Mouse (Mus musculus) right cerebral cortex, postnatal 36 days (tissue): ENCODE results near the gene Gm11549.

Experiments used
- DNase-seq, 2 experiments: peaks; one replicate each; pipeline ENCODE4 v3.0.0; 2022; ENCODE audit warnings: low spot score in 2 of 2, mixed read lengths in 1 of 2

Gene Gm11549

DNA sequence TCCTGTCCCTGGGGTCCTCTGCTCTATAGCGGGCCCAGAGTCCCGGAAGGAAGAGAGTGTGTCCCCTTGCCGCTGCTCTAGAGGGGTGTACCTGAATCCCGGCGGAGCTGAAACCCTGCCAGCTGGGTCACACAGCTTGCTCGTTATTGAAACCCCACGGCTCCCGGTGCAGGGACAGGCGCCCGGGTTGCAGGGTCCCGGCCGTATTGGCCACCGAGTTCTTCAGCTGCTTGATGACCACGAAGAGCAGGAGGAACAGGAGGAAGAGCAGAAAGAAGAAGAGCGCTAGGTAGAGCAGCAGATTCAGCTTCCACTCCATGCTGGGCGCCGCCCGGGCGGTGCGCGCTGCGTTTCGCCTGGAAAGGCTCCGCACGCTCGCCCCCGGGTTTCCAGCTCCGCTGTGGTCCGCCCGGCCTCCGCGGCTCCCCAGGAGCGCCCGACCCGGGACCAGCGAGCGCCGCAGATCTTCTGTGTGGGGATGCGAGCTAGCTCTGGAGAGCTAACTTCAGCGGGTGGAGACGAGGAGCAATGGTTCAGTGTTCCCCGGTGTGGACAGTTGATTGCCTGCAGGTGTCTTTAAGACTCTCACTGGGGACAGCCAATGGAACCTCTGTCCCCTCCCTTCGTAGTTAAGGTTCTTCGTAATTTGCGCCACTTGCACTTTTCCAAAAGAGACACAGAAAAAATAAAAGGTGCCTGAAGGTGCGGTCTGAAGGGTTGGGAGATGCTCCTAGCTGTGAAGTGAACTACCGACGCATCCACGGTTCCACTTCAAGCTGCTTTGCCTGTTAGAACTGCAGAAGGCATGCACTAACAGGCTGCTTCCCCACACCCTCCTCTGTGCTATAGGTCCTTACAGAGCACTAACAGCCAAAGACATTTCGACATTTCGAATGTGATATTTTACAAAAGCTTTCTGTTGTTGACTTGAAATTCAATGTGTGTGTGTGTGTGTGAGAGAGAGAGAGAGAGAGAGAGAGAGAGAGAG is at the start of gene Gm11549:
Gm11549 (minus strand) TSS at position 741 of the 988 bp plus-strand sequence.
- DNase-seq = no peak

DNA sequence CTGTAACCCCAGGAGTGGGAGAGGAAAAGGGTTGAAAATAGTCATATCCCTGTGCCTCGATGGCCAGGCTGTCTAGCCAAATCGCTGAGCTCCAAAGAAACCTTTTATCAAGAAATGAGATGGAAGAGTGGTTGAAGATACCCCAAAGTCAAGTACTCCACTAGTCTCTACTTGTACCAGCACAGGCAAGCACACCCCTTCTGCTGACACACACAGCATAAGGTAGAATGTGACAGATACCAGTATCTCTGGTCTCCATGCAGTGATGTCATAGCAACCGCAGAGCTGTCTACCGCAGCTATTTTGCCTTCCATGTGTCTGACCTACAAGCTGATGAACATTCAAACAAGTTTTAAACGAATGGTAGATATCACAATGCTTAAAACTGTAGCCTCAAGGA is 48.2 kb upstream of the Gm11549 start:
- no peak for DNase-seq

DNA sequence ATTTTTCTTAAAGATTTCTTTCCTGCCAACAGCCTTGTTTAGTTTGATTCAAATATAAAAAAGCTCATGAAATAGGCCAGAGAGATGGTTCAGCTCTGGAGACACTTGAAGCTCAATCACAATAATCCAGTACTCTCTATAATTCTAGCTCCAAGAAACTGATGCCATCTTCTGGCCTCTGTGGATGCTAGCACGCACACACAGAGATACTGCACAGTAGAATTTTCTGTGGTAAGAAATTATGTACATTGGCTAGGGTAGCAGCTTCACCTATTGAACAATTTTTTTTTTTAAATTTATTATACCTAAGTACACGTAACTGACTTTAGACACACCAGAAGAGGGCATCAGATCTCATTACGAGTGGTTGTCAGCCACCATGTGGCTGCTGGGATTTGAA is 42.1 kb upstream of the Gm11549 start:
- no peak for DNase-seq

DNA sequence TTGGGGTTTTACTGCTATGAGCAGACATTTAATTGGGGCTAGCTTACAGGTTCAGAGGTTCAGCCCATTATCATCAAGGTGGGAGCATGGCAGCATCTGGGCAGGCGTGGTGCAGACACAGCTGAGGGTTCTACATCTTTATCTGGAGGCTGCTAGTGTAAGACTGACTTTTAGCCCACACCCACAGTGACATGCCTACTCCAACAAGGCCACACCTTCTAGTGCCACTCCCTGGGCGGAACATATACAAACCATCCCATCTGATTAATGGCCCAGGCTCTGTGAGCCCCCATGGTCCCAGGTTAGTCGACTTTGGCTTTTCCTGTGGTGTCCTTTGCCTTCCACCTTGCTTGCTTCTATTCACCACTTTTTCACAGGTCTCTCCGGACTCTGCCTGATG is 38.0 kb upstream of the Gm11549 start:
- no peak for DNase-seq

DNA sequence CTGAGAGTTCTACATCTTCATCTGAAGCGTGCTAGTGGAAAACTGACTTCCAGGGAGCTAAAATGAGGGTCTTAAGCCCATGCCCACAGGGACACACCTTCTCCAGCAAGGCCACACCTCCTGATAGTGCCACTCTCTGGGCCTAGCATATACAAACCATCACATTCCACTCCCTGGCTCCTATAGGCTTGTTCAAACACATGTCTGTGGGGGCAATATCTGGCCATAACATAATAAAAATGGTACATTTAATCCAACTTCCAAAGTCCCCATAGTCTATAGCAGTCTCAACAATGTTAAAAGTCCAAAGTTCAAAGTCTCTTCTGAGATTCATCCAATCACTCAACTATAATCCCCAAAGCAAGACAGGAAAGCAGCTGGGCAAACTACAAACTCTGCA is 36.0 kb upstream of the Gm11549 start:
- no peak for DNase-seq

DNA sequence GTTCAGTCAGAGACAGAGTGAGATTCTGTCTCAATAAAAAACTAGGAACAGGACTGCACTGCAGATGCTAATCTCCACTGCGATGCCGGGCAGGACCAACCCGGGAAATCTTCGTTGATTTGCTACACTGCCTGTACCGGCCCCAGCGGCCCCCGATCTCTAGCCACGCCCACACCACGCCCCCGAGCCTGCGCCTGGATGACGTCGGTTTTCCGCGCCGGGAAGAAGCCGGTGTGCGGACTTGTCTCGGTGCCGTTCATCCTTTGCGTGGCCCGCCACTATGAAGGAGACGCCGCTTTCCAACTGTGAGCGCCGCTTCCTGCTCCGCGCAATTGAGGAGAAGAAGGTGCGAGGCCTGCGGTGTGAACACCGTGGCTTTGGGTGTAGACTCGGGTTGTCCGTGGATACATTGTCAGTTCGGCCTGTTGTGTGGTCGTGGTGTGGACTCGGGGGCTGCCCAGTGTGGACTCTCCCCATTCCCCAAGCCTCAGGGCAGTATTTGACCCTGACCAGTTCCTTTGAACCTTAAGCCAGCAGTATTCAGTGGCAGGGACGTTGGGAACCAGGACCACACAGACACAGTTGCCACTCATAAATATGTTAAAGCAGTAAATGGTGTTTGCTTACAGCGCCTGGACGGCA is 30.9 kb upstream of the Gm11549 start, which contains the start of gene Exosc9:
Exosc9 (plus strand) TSS at position 201 of the 642 bp plus-strand sequence.
- peak; percentile 92 to 94 for DNase-seq

DNA sequence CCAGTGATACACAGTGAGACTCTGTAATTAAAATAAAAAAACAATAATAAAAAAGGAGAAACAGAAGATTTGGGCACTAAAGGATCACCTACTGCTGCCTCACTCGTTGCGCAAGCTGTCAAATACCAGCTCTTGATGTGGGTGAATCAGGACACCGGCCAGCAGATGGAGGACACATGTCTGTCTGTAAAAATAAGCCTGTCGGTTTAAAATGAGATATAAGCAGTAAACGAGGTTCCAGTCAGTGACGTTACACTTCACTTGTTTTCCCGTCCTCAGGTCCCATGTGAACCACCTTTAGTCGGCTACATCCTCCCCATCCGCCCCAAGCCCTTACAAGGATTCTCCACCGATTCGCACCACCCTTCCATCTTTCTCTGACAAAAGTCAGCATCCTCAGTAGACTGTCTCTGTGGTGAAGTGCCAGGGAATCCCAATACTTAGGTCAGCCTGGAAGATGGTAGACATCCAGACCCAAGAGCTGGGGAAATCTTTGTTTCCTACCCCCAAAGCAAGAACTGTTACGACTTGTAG is 30.3 kb upstream of the Gm11549 start:
- peak in 1 of 2 experiments; percentile 48 for DNase-seq

DNA sequence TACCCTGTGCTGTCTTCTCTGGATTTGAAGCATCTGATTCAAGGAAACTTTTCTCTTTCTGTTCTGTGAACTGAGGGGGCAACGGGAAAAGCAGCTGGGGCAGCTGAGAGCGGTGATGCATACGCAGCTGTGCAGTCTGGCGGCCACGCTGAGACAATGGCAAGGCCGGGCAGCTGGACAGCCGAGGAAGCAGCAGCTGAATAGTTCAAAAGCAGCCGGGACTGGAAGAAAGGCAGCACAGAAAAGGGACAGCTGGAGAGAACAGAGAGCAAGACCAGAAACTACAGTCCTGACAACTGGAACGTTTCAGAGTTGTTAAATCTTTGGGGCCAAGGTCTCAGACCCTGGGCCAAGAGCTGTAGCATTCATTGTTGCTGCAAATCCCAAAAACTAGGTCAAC is 29.7 kb upstream of the Gm11549 start:
- DNase-seq = no peak

DNA sequence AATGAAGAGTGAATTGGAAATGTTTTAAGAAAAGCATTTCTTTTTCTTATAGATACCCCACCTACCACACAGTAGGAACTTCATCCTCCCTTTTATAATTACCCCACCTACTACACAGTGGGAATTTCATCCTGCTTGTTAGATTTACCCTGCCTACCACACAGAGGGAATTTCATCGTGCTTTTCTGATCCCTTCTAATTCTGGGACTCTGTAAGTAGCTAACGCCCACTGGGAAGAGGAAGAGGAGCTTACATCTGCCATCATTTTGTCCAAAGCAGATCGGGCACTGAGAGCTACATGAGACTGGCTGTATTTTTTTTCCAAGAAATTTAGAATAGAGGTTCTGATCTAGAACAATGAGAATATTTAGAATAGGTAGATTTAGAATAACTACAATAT is 23.3 kb upstream of the Gm11549 start:
- no peak for DNase-seq

DNA sequence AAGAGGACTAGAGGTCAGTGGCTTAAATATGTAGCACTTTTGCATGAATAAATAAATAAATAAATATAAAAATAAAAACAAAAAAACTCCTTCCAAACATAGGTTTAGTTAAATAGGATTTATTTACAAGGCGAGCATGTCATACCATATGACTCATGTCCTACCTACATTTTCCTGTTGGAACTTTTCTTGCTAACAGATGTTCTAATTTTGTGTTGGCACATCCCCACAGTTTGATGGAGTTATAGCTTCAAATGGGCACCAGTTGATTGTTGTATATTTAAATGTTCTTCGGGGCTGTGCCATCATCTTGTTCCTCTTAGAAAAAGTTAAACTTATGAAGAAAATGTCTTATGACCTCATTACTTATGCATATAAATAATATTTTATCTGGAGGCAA is 19.8 kb upstream of the Gm11549 start:
- no peak for DNase-seq

DNA sequence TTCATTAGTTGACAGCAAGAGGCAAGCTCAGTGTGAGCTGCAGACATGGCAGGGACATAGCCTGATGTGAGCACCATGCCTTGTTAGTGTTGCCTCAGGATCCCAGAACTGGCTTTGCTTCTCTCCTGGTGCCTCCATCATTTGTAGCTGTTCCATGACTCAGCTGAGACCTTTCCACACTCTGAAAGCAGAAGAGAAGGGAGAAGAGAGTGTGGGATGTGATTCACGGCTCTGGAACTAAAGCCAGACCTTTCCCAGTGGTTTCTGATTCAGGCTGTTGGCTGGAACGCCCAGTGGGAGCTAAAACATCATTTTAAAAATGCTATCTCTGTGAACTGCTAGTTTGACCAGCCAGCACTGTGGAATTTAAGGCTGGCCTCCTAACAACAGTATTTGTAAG is 19.1 kb upstream of the Gm11549 start:
- no peak for DNase-seq

DNA sequence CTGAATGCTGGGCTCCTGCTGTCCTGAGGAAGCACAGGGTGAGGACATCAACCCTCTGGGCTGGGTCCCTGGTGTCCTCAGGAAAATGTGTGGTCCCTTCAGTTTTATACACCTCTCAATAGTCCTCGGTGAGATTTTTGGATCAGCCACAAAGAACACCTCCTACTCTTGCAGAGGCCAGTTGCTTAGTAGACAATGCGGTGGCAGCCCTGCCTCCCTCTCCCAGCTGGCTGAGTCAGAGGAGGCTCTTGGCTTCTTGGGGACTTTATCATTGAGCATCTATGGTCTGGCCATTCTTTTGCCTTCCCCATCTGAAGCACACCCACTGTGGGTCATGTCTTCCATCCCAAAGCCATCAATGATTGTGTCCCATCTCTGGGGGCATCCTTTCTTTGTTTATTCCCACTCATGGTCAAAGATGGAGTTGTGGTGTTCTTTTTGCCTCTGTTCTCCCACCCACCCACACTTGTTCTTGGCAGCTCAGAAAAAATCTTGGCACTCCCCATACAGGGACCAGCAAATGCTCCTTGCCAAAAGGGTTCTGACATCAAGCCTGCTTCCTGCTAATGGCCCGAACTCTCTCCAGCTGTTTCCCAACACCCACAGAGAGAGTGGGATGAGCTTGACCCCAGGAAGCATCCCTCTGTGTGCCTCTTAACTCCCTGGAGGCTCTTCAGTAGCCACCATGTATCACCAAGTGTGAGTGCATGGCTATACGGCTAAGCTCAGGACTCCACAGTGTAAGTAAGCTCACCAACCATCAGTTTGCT is 16.3 kb upstream of the Gm11549 start:
- DNase-seq = no peak

DNA sequence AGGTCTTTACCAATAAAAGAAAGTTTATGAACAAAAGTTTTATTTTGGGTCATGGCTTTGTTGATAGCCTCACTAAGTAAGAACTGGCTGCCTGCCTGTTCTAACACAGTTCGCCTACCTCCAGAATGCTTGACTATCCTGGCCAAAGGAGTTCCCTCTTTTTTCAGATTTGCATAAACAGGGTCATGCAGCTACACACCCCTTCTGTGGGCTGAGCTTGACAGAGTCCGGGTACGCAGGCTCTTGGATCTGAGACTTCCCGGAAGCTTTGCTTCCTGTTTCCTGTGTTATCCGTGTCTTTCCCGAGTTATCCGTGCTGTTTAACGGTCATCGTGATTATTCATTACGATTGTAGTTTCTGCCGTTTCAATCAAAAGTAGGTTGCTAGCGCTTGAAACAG is 14.4 kb upstream of the Gm11549 start:
- no peak for DNase-seq

DNA sequence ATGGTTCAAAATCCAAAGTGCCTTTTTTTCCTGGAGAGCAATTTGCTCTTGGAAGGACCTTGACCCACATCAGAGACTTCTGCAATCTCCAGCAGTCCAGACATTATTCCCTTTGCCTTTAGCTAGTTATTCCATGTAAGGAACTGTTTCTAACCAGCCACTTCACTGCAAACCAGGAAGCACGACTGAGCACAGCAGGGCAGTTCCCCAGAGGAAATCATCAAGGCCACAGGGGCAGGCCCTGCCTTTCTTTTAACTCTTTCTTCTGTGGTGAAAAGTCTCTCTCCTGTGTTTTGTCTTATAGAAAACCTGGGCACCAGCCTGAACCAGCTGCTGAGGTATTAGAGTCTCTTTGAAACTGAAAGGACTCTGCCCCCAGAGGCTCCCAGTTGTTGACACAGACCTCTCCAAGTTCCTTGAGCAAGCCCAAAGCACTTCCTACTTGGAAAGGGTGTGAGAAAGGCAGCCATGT is 11.6 kb upstream of the Gm11549 start:
- no peak for DNase-seq

DNA sequence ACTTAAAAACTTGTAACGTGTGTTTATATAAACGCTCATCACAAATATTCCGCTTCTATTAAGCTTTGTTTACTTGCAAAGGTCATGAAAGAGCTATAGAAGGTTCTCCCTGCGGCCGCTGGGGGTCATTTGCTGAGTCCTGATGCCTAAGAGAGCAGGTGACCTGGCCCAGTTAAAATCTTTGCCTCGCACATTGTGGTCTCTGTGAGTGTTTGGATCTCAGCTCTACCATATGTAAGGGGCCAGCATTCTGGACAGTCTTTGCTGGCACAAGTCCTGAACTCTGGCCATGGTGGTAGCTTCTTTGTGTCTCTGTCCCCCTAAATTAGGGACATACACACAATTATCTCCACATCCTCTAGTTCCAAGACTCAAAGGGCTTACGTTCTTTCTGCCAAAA is 11.1 kb upstream of the Gm11549 start:
- no peak for DNase-seq

DNA sequence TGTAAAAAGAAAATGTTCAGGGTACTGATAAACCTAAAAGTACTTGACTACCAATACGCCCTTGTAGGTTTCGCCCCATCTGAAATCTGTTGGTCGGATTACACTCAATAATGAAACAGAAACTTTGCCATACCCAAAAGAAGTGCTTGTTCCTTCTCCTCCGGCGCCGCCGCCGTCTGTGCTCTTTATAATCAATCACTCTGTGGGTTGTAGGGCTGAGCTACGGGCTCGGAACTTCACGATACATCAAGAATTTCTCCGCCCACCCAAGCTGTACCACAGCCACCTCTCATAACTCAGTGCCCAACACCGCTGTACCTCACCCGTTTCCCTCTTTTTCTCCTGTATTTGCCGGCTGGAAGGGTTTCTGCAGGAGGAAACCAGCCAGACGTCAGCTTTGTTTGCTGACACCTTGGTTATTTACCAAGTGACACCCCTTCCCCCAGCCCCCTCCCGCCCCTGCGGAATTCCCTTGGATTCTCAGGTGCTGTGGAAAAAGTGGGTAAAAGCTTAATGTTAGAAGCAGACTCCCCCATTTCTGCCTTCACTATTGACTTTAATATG is 10.4 kb upstream of the Gm11549 start:
- DNase-seq = no peak

DNA sequence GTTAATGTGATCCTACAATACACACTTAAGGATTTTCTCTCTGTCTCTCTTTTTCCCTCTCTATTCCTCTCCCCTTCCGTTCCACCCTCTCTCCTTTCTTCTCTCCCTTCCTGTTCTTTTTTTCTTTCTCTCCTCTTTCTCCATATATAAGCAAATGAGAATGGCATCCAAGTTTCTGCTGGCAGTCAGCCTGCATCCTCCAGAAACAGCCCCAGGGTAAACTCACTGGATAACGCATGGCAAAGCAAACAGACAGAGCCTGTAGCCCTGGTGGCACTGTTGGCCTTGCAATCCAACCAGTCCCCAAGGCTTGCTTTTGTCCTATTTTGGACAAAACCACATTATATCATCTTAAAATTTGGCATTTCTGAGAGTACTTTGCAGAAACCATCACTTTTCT is 9.6 kb upstream of the Gm11549 start:
- no peak for DNase-seq

DNA sequence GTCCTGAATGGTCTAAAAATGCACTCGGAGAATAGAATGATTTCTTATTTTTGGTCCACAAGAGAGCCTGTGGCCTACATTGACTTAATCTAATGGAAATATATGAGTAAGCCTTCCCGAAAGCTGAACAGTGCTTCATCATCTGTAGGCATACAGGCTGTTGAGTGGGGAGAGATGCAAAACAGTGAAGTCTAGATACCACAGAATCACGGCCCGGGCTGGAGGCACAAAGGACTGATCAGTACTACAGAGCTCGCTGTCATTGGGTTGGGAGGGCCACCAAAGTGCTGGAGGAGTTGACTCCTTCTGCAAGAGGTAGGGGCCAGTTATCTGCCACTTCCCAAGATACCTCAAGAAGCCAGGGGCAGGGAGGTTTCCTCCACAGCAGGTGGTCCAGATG is 9.2 kb upstream of the Gm11549 start:
- no peak for DNase-seq

DNA sequence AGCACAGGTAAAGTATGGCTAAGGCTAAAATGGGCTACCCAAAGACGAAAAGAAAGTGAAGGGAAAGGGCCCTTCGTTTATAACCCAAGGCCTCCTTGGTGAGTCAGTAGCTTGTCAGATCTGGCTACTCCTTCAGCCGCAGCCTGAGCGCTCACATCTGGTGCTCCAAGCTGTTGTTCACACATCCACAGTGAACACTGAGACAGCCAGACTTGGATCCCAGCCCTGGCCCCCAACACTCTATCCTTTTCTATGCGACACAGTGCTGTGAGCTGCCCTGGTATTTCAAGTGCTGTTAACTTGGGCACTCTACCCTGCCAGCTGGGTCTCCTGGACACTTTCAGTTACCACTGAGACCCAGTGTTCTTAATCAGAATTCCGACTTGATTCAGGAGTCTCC is 8.7 kb upstream of the Gm11549 start:
- DNase-seq = peak; percentile 73 to 83

DNA sequence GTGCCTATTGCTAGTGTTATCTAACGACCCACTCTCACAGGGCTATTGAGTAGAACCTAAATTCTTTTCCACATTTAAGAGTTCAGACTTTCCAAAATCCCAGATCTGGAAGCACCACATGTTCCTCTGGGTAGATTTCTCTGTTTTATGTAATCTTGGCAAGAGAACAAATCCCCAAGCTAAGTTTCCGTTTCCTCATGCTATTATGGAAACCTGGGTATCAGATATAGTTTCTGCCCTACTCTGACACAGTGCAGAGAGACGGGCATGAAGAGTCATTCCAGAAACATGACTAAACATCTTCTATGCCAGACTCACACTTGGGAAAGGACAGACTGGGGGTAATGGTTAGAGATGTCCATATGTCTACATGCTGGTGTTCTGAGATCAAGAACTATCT is 2.9 kb upstream of the Gm11549 start:
- no peak for DNase-seq

DNA sequence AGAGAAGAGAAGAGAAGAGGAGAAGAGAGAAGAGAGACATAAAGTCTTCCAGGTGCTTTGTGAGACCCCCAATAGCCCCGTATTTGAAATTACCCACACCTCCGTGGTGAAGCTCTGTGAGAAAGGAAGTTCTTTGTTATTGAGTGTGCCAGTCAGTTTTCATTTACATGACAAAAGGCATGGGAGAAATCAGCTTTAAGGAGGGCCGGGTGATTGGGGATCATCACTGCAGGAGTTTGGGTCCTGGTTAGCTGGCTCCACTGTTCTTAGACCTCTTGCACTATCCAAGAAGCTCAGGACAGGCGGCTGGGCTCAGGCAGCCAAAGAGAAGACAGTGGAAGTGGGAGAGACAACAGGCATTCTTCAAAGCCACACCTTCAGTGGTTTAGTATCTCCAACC is 524 bp upstream of the Gm11549 start:
- DNase-seq = no peak

DNA sequence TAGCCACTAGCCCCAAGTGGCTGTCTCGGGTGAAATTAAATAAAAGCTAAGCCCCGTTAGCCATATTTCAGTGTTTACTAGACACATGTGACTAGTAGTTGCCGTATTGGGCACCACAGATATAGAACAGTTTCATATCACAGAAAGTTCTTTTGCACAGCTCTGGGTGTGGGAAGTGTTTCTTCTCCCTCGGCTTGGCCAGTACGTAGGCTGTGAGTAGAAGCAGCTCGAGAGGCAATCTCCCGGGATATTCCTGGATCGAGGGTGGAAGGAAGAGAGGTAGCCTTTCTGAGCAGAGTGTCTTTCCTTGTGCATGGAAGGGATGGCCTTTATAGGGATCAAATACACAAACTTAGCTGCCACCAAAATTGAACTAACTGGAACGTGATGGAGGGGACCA is 5.4 kb downstream of the Gm11549 start:
- peak; percentile 48 to 86 for DNase-seq
